Mouse (Mus musculus): ENCODE data around the gene Vip.

- TF ChIP-seq CTCF (conservative IDR thresholded peaks at IDR 0.05; ENCODE audit: insufficient read depth, insufficient read length, low read depth, low read length) (no peak), POLR2A (IDR thresholded peaks at IDR 0.05; ENCODE audit: low read depth, low read length) (no peak)
These were observed at the start of gene Vip for GRCm38 (mm10) chr10:5639112-5639511.

Measured in kidney, adult 2 months (tissue).